Mouse (Mus musculus): ENCODE results near the gene Fetub.

Fetub gene

GRCm38 (mm10) chr16:22961073-22961472, 42.9 kb downstream of the Fetub start:
- in situ Hi-C loops (cut with MboI, MseI), result no loop called here

DNA sequence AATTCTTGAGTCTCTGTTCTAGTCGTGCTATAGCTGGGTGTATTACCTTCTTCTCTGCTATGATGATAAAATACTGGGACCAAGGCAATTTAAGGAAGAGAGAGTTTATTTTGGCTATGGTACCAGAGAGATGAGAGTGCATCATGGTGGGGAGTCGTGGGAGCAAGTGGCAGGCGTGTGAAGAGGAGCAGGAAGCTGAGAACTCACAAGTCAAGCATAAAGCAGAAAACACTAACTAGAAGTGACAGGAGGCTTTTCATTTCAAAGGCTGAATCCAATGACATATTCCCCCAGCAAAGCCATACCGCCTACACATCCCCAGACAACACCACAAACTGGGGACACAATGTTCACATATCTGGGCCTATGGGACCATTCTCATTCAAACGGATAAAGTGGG, 44.1 kb downstream of the Fetub start:
- in situ Hi-C loops (cut with MboI, MseI), result no loop called here

- in situ Hi-C loops (cut with MboI, MseI), result no loop called here
These were observed 45.2 kb downstream of the Fetub start for GRCm38 (mm10) chr16:22963293-22963692.

GRCm38 (mm10) chr16:22967383-22968030, 49.4 kb downstream of the Fetub start:
- in situ Hi-C loops (cut with MboI, MseI), result no loop called here

Data from T-helper 17 cell (primary cell).